Mouse (Mus musculus) layer of hippocampus, adult 9-10 months (tissue): ENCODE results near the gene Naga.
"Not testable (repeated sequence)": the region's sequence is repeated elsewhere in the genome, so short reads cannot be mapped to it uniquely, and the experiment has no call there.

ENCODE experiments used
- DNase-seq: peaks from one replicate; pipeline ENCODE4 v3.0.0; 2022; ENCODE audit warnings: low spot score

The Naga gene

DNA sequence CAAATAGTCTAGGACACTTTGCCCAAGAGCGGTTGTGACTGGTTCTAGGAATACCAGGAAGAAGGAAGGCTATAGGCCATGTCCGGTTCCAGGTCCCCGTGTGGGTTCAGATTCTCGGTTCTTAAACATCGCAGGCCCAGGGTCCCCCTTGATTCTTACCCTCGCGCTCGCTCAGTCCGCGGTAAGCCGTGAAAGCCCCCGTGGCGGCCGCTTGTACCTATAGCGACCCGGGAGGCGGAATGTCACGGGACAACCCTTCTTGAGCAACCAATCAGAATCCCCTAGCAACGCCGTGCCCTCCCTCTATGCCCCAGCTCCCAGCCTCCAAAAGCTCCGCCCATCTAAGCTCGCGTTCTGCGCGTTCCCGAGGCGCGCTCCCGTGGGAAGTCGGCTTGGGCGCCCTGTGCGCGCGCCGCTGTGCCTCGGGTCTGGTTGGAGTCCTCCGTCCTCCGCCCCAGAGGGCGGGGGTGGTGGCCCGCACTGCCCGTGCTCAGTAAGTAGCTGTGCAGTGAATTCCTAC lies at the start of gene Naga, which contains the start of the genes Pheta2 and Smdt1:
Gene Naga (minus strand): TSS at position 333 of the 520 bp plus-strand sequence.
Gene Pheta2 (plus strand): TSS at position 350 of the 520 bp plus-strand sequence.
Gene Smdt1 (plus strand): TSS at position 367 of the 520 bp plus-strand sequence.
- peak; percentile 87 for DNase-seq

- no peak for DNase-seq
Observed at GRCm38 (mm10) chr15:82385729-82386128, 47.0 kb upstream of the Naga start.

GRCm38 (mm10) chr15:82382441-82382840 lies 43.7 kb upstream of the Naga start:
- no peak for DNase-seq

- no peak for DNase-seq
Observed at GRCm38 (mm10) chr15:82380714-82381062, 42.0 kb upstream of the Naga start.

DNA sequence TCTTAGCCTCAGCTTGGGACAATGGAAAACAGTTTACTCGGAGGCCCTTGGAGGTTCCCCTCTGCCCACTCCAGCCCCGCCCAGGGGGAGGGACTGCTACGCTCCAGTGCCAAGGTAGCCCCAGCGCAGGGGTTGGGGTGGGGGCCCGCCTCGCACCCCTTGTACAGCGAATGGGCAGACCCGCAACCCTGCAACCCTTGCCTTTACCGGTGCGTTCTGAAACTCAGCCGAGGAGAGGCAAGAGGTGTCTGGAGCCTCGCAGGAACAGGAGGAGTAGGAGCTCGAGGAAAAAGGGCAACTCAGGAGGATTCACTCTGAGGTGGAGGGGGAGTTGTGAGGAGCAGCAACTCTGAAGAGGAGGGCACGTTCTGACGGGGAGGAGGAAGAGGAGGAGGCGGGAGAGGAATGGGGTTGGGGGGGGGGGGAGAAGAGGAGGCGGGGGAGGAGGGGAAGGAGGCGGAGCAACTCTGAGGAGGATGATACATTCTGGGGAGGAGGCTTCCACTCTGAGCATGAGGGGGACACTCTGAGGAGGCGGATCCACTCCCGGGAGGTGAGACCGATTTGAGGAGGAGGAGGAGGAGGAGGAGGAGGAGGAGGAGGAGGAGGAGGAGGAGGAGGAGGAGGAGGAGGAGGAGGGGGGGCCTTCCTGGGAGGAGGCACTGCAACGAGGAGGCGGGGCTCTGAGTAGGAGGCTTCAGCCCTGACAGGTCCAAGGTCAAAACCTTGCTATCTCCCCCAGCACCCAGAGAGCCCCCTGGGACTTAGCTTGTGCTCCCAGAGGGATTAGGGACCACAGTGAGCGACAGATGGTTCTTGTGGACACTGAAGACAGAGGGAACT lies 41.4 kb upstream of the Naga start, which contains the start of gene Cyp2d22:
Gene Cyp2d22 (minus strand): TSS at position 390 of the 843 bp plus-strand sequence.
- DNase-seq, result no peak

GRCm38 (mm10) chr15:82379511-82379870 lies 40.8 kb upstream of the Naga start:
- no peak for DNase-seq

DNA sequence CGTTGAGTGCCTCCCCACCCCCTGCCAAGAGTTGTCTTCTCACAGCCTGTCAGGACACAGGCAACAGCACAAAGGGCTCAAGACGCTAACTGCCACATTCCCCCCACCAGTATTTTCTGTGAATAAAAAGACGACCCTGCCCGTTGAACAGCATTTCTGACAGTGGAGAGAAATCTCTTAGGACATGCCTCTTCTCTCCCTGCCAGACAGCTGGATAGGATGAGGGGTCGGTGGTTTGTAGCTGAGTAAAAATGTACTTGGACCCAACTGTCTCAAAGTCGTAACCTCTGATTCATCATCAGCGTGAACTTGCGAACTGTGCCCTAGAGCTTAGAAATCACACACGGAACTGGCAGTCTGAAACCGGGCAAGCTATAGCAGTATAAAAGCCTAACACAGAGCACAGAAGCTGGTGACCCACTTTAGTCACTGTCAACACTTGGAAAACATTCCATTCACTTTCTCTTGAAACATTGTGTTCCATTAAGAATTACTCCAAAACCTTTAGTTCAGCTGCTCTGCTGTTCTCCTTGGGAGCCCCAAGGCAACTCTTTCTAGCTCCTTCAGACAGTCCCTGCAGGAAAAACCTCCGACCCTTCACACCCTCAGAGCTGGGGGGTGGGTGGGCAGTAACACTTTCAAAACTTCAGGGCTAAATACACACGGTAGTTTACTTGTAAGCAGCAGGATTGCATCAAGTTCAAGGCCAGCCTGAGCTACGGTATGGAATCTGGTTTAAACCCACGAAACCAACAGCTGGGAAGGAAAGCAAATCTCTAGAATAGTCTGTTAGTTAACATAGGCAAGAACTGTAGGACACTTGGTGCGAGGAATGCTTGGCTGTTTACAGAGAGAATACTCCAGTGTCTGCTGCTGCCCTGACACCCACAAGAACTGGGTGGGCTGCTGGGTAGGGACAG lies 39.8 kb upstream of the Naga start:
- DNase-seq, result no peak

DNA sequence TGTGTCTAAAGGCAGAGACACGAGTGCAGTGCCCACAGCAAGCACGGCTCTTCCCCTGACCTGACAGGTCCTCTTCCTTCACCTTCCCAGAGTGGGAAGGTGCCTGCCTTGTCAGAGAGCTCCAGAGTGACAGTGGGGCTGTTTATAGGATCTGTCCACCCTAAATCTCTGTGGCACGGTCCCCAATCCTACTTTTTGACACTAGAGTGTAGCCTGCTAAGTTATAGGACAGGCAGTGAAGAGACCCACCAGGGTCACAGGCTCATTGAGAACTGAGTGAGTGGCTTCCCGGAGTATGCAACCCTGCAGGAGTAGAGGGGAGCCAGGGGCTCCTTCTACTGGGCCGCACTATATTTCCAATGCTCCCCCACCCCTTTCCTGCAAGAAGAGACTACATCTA lies 39.0 kb upstream of the Naga start:
- no peak for DNase-seq

DNA sequence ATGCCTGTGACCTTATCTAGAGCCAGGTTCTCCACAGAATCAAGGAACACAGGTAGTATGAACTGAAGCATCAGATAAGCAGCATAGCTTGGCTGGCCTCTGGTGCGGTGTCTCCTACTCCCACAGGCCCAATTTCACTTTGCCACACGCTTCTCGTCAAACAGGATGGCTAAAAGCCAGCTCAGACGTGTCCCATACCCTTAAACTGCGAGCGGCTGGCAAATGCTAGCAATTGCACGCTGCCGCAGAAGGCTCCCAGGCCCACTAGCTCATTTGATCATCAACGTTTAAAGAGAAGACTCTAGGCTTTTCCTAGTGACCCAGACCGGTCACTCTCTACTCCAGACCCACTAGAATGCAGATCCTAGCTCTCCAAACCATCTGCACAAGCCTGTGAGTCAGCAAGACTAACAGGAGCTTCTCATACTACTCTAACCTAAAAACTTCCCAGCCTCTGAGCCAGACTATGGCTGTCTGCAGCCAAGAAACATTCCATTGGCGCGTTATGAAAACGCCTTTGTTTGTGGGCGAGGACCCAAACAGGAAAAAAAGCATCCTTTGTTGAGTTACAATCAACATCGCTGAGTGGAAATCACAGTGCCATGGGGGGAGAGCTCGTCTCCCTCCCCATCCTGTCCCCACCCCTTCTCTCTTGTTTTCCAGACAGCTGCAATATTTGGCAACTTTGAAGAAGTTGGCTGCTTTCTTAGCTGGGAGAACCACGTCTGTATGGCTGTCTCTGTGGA lies 37.8 kb upstream of the Naga start:
- DNase-seq, result peak; percentile 63

GRCm38 (mm10) chr15:82375855-82376254 lies 37.1 kb upstream of the Naga start:
- no peak for DNase-seq

GRCm38 (mm10) chr15:82374437-82374836 lies 35.7 kb upstream of the Naga start:
- no peak for DNase-seq

- no peak for DNase-seq
Observed at GRCm38 (mm10) chr15:82372991-82373390, 34.3 kb upstream of the Naga start.

GRCm38 (mm10) chr15:82372446-82372845 lies 33.7 kb upstream of the Naga start:
- DNase-seq, result no peak

DNA sequence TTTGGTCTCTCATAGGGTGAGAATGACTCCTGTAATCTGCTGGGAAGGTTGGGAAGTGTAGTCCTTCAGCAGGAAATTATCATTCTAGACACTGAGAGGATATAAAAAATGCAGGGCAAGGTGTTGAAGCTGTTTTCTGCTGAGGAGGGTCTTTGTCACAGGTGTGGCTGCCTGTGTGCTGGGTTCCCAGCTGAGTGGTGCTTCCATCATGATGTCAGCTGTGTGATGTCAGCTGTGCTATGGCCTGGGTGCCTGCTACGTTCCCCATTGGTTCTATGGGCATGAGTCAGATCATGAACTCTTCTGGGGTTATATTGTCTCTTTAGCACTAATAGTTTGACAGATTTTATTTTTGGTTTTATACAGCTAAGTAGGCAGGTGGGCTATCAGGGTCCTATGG lies 30.1 kb upstream of the Naga start:
- no peak for DNase-seq

GRCm38 (mm10) chr15:82368146-82368545 lies 29.4 kb upstream of the Naga start:
- no peak for DNase-seq

DNA sequence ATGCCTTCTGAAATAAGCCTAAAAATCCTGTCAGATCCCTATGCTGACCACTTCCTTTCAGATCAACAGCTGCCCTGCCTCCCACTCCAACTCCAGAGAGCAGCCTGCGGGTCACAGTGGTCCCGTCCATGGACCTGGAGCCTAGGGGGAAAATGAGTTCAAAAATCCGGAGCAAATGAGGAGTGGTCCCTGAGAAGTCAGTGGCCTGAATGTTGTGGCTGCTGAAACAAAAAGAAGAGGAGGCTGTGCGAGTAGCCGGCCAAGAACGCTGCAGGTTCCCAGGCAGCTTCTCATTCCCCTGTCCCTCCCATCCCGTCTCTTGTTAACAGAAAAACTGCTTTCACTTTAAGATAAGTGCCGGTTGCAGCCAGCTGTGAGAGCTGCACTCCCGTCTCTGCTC lies 25.8 kb upstream of the Naga start:
- DNase-seq, result not testable (repeated sequence)

- not testable (repeated sequence) for DNase-seq
Observed at GRCm38 (mm10) chr15:82363801-82364200, 25.1 kb upstream of the Naga start.

DNA sequence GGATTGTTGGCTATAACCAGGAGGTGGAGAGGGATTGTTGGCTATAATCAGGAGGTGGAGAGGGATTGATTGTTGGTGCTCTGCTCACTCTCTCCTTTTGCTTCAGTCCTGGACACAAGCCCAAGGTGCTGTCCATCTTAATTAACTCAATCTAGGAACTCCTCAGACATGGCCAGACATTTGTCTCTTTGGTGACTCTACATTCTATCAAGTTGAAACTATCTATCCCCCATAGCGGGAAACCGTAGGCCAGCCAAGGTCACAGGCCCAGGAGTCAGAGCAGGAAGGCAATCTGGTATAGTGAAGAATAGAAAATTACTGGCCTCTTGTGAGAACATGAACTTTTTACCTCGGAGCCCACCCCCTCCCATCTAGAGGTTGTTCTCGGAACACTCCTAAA lies 23.5 kb upstream of the Naga start:
- DNase-seq, result no peak

- no peak for DNase-seq
Observed at GRCm38 (mm10) chr15:82361459-82362018, 22.8 kb upstream of the Naga start.

GRCm38 (mm10) chr15:82358431-82359260 lies 19.9 kb upstream of the Naga start:
- DNase-seq, result no peak
